Mouse (Mus musculus): Measurements from ENCODE around the gene 4933430I17Rik.
"Not testable (repeated sequence)": the region's sequence is repeated elsewhere in the genome, so short reads cannot be mapped to it uniquely, and the experiment has no call there.

Gene 4933430I17Rik

GRCm38 (mm10) chr4:62543782-62544181 lies 18.6 kb downstream of the 4933430I17Rik start:
- in situ Hi-C loops (cut with MboI, MseI) = no loop called here

DNA sequence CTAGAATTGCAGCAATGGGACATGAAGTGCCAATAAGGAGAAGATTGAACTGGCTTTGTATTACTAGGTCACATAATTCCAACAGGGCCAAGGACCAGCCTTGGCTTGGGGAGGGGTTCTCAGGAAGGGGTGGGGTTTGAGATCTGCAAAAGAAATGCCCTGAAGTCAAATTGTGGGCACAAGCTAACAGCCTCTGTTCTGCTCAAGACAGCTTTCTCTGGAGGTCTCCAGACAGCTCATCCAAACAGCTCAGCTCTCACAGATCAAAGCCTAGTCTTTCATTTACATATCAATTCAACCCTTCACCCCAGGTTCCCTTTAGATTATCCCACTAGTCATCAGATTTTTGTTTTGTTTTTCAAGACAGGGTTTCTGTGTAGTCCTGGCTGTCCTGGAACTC lies 19.6 kb downstream of the 4933430I17Rik start:
- in situ Hi-C loops (cut with MboI, MseI) = no loop called here

GRCm38 (mm10) chr4:62551966-62552365 lies 26.8 kb downstream of the 4933430I17Rik start:
- in situ Hi-C loops (cut with MboI, MseI) = no loop called here

- in situ Hi-C loops (cut with MboI, MseI) = no loop called here
Measured at GRCm38 (mm10) chr4:62557436-62557835, 32.3 kb downstream of the 4933430I17Rik start.

DNA sequence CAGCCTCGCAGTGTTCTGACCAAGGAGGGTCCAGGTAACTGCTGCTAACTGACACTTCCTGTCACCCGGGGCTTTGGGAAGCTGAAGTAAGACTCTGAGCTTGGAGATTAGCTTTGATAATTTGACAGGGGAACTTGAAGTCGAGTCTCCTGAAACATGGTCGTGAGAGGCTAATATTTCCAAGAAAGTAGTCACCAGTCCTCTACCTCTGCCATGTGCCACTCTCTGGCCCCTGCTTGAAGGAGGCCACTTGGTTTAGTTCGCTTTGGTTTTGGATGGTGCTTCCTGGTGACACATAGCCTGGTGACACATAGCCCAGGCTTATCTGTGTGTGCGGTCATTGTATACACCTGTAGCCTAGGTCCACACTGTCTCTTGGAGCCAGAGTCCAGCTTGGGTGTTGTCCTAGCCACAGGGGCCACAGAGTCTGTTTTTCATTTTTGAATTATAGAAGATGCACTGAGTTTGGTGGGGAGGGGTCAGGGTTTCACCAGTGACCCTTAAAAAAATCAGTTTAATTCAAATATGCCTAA lies 34.7 kb downstream of the 4933430I17Rik start, which contains the start of gene Rgs3:
Rgs3 (plus strand) TSS at position 51 of the 533 bp plus-strand sequence.
- in situ Hi-C loops (cut with MboI, MseI) = loop anchor here (5.0 kb wide), 2 partner anchors 137 to 197 kb away; no protein-coding TSS in a partner anchor

DNA sequence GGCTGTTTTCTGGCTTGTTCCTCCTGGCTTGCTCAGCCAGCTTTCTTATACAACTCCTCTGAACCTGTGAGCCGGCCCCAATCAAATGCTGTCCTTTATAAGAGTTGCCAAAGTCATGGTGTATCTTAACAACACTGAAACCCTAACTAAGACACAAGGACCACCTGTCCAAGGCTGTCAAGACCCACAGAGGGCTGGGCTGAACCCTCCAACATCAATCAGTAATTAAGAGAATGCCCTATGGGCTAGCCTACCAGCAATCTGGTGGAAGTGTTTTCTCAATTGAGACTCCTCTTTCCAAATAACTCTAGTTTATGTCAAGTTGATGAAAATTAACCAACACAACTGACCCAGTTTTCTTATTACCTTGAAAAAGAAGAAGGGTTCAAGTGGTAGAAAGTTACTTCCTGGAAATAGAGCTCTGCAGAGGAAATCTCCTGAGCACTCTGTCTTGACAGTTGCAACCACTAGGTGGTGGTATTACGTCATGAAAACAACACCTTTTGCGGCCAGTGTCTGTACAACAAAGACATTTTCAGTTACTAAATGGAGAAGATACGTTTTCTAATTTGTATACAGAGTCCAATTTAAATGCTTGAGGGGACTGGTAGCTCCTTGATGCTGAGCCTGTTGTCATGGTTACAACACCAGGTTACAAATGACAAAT lies 35.9 kb downstream of the 4933430I17Rik start:
- in situ Hi-C loops (cut with MboI, MseI) = loop anchor here (5.0 kb wide), 2 partner anchors 136 to 196 kb away; no protein-coding TSS in a partner anchor

- in situ Hi-C loops (cut with MboI, MseI) = loop anchor here (5.0 kb wide), 2 partner anchors 136 to 196 kb away; no protein-coding TSS in a partner anchor
Measured at GRCm38 (mm10) chr4:62561630-62562001, 36.4 kb downstream of the 4933430I17Rik start.

- in situ Hi-C loops (cut with MboI, MseI) = loop anchor here (5.0 kb wide), 2 partner anchors 135 to 195 kb away; no protein-coding TSS in a partner anchor
Measured at GRCm38 (mm10) chr4:62562006-62562405, 36.8 kb downstream of the 4933430I17Rik start.

- in situ Hi-C loops (cut with MboI, MseI) = loop anchor here (5.0 kb wide), 1 partner anchor 36 kb away; no protein-coding TSS in a partner anchor
Measured at GRCm38 (mm10) chr4:62566530-62566929, 41.4 kb downstream of the 4933430I17Rik start.

GRCm38 (mm10) chr4:62567696-62568095 lies 42.5 kb downstream of the 4933430I17Rik start:
- in situ Hi-C loops (cut with MboI, MseI) = loop anchor here (5.0 kb wide), 1 partner anchor 35 kb away; no protein-coding TSS in a partner anchor

DNA sequence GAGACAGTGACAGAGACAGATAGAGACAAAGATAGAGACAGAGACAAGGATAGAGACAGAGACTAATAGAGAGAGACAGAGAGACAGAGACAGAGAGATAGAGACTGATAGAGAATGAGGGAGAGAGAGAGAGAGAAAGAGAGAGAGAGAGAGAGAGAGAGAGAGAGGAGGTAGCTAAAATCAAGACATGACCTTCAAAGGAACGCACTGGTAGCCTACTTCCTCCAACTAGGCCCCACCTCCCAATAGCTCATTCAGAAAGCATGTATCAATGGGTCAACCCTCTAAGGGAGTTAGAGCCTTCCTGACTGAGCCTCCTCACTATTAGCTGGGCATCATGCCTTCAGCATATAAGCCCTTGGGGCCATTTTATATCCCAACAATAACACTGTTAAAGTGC lies 43.2 kb downstream of the 4933430I17Rik start:
- in situ Hi-C loops (cut with MboI, MseI) = loop anchor here (5.0 kb wide), 1 partner anchor 34 kb away; no protein-coding TSS in a partner anchor

- in situ Hi-C loops (cut with MboI, MseI) = loop anchor here (5.0 kb wide), 1 partner anchor 33 kb away; no protein-coding TSS in a partner anchor
Measured at GRCm38 (mm10) chr4:62569603-62570002, 44.4 kb downstream of the 4933430I17Rik start.

- in situ Hi-C loops (cut with MboI, MseI) = no loop called here
Measured at GRCm38 (mm10) chr4:62570029-62570428, 44.9 kb downstream of the 4933430I17Rik start.

DNA sequence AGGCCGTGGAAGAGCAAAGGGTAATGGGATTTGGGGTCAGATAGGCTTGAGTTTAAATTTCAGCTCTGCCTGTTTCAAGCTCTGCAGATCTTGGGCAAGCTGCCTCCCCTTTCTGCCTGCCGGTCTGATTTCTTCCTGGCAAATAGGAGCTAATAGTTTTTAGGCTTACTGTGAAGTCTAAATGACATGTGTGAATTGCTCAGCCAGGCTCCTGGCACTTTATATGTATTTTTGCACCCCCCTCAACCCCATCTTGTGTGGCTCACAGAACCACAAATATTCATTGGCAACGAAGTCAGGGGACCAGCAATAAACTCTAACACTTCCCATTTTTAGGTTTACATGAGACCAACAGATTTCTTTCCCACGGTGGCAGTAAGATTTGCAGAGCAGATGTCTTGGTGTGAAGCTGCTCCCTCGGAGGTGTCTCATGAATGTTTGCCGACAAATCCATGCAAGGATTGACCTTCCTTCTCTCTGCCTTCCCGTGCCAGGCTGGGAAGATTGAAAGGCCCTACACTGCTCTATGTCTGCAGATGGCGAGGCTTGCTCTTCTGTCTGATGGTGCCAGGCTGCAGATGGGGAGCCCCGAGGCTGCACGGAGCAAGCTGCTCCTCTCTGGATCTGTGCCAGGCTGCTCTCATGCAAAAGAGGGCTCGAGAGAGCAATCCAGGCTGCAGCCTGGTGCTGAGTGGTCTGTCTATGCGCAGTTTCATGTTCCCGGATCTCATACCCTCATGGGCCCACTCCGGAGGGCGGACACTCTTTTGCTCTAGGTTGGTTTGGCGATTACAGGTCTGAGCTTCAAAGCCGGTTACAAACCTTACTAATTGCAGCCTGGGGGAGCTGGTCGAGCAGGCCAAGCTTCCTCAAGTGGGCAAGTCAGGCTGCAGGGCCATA lies 57.4 kb downstream of the 4933430I17Rik start:
- in situ Hi-C loops (cut with MboI, MseI) = no loop called here

DNA sequence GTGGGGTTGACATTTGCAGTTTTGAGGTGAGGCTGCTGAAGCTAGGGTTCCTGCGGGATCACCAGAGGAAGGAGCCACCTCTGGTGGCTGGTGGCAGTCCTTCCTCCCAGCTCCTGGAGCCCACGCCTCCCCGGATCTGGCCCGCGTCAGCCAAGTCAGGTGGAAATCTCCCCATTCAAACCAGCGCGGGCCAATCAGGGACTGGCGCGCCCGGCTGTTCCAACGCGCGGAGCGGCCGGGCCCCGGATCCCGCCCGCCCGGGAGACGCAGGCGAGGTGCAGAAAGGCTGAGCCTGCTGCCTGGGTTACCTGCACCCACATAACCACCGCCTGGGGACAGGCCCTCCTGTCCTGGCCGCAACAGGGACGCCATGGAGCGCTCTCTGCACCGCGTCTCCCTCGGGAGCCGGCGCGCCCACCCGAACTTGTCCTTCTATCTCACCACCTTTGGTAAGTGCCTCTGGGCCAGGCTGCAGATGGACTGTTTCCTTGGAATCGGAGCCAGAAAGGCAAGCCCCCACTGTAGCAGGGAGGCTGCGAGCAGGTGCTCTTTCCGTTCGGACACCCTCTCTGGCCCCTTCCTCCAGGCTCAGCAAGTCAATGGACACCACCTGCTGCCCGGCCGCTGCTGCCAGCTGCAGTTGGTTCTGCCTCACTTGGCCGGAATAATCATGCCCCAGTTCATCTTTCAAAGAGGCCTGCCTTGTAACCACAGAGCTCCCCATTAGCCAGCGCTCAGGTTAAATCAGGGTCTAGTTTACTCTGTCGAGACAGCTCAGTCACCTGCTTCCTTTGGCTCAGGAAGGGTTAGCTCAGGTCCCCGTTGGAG lies 58.3 kb downstream of the 4933430I17Rik start:
- in situ Hi-C loops (cut with MboI, MseI) = no loop called here

GRCm38 (mm10) chr4:62587067-62587466 lies 61.9 kb downstream of the 4933430I17Rik start:
- in situ Hi-C loops (cut with MboI, MseI) = loop anchor here (5.0 kb wide), 1 partner anchor 40 kb away; no protein-coding TSS in a partner anchor

GRCm38 (mm10) chr4:62590878-62591277 lies 65.7 kb downstream of the 4933430I17Rik start:
- in situ Hi-C loops (cut with MboI, MseI) = no loop called here

- in situ Hi-C loops (cut with MboI, MseI) = no loop called here
Measured at GRCm38 (mm10) chr4:62591326-62591725, 66.2 kb downstream of the 4933430I17Rik start.

GRCm38 (mm10) chr4:62593546-62594240 lies 68.5 kb downstream of the 4933430I17Rik start:
- in situ Hi-C loops (cut with MboI, MseI) = not testable (repeated sequence)

- in situ Hi-C loops (cut with MboI, MseI) = no loop called here
Measured at GRCm38 (mm10) chr4:62594442-62594841, 69.3 kb downstream of the 4933430I17Rik start.

All from T-helper 2 cell (primary cell).